Mouse (Mus musculus) retina, postnatal 1 day (tissue): Measurements from ENCODE around the gene Bora.
A peak's percentile ranks its signal among the peaks of the same experiment; 100 is the strongest.

Experiments used
- DNase-seq: peaks from one replicate; pipeline ENCODE4 v3.0.0-alpha.2; 2012

Bora gene

GRCm38 (mm10) chr14:99071146-99071545, 25.1 kb downstream of the Bora start:
- DNase-seq: no peak

- no peak for DNase-seq
These were observed 42.9 kb downstream of the Bora start for GRCm38 (mm10) chr14:99088947-99089346.

- peak; percentile 99 for DNase-seq
These were observed 53.4 kb downstream of the Bora start, which contains the start of the genes Pibf1 and Dis3 for GRCm38 (mm10) chr14:99099267-99099966. TSS of gene Pibf1 (plus strand) at chr14:99099424. TSS of gene Dis3 (minus strand) at chr14:99099770.

GRCm38 (mm10) chr14:99099967-99100587, 54.1 kb downstream of the Bora start:
- DNase-seq: no peak

DNA sequence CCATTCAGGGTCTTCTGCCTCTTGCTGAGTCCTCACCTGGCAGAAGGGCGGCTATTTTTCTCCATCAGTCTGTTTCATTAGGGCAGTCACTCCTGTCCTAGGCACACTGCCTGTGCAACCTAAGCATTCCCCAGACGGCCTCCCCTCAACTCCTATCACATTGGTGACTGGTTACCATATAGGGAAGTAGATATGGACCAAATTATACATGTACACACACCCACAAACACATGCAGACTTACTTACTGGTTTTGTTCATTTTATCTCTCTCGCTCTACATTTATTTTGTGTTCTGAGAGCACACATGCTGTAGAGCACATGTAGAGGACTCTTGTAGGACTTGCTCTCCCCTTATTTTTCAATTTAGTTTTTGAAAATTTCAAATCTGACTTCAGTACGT, 57.0 kb downstream of the Bora start:
- DNase-seq: no peak

DNA sequence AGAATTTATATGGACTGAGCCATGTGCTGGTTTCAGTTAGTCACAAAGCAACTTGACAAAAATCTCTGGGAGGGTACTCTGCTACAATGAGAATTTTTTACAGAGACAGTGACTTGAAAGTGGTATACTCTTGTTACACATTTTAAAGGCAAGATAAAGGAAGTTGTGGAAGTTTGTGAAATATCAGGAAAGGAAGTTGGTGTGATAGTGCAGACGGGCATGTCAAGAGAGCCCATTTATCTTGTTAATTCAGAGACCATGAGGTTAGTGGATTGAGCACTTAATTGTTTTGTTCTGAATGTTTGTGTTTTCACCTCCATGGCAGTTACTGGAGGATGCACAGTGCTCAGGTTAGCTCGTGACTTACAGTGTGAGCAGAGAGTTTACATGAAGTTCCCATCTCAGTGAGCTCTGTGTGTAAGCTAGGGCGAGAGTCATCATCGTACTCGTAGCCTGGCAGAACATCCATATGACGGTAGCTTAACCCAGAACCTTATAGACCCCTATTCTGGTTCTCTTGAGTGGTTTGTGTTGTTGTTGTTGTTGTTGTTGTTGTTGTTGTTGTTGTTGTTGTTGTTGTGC, 58.6 kb downstream of the Bora start:
- no peak for DNase-seq

DNA sequence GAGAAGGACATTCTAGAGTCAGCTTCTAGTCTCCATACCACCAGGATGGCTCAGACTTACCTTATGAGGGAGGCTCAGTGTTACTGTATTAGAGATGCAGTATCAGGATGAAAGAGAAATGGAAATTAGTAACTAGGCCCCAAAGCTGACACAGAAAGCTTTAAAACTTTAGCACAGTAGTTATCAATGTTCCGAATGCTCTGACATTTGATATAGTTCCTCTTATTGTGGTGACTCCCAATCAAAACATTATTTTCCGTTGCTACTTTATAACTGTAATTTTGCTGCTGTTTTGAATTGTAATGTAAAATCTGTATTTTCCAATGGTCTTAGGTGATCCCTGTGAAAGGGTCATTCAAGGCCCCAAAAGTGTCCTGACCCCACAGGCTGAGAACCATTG, 60.6 kb downstream of the Bora start:
- no peak for DNase-seq

GRCm38 (mm10) chr14:99107631-99108187, 61.7 kb downstream of the Bora start:
- DNase-seq: no peak

GRCm38 (mm10) chr14:99108762-99109161, 62.7 kb downstream of the Bora start:
- DNase-seq: no peak

- DNase-seq: peak; percentile 17
These were observed 71.6 kb downstream of the Bora start for GRCm38 (mm10) chr14:99117576-99117975.

- DNase-seq: no peak
These were observed 75.7 kb downstream of the Bora start for GRCm38 (mm10) chr14:99121584-99122339.

- no peak for DNase-seq
These were observed 78.1 kb downstream of the Bora start for GRCm38 (mm10) chr14:99124076-99124475.
